Mouse (Mus musculus) Patski (cell line): ENCODE results near the gene Nav1. TPM values are rescaled to one million over a fixed set of nuclear protein-coding genes. Genes with fewer than 3 reads are reported as not detected.

Source experiments
- ATAC-seq: fragments of 100-300 bp; one replicate; pipeline ENCODE4 v1.8.0; 2021
- CTCF ChIA-PET: fragments of 350-600 bp; sonication (Branson Sonifier 250); formaldehyde crosslinking; loops from one replicate; lab custom pipeline; 2022; ENCODE audit warnings: inconsistent platforms; lab: Charles Lee
- POLR2A ChIA-PET: fragments of 350-600 bp; sonication (Branson Sonifier 250); formaldehyde crosslinking; loops from one replicate; lab custom pipeline; 2022; ENCODE audit warnings: antibody characterized with exemption, inconsistent platforms; lab: Charles Lee
- DNase-seq: peaks from one replicate; pipeline ENCODE4 v3.0.0-alpha.2; 2011; ENCODE audit warnings: low read depth, low spot score
- H3K27me3 ChIP-seq: fragments of 371-371 bp; one replicate; pipeline ENCODE4 v1.5.1; 2021
- CTCF ChIP-seq: fragments of 100-300 bp; IDR thresholded peaks from one replicate; pipeline ENCODE4 v1.5.1; 2021
- in situ Hi-C: fragments of 300-500 bp; cut with MboI; formaldehyde crosslinking; loops from 3 replicates; pipeline ENCODE4 v1.11.1; 2018; ENCODE audit warnings: low pct_unique_long_range_greater_than_20kb, mixed read lengths
- polyA plus RNA-seq: library from polyadenylated mRNA; unstranded; gene quantifications from one replicate; pipeline ENCODE4 v1.2.3, GENCODE M21; 2021

Nav1 gene
- polyA plus RNA-seq, 1 experiment from 2014 or later, result 22.1 TPM

GRCm38 (mm10) chr1:135633884-135634283, 26.8 kb upstream of the Nav1 start:
- H3K27me3 ChIP-seq, result no peaks in the 10 kb centered on the region
- CTCF ChIA-PET, result no interaction called here
- in situ Hi-C loops, result no loop called here
- TF ChIP-seq CTCF, result no peak
- POLR2A ChIA-PET, result no interaction called here
- DNase-seq (no peak), ATAC-seq (no peak)

- CTCF ChIA-PET, result no interaction called here
- in situ Hi-C loops, result no loop called here
- ATAC-seq (no peak), DNase-seq (no peak)
- POLR2A ChIA-PET, result interaction anchor here (0.5 kb wide), 1 partner anchor 18 kb away, joined by 3 read pairs; no protein-coding TSS in a partner anchor
- TF ChIP-seq CTCF, result no peak
- no peaks in the 10 kb centered on the region for H3K27me3 ChIP-seq
Observed at GRCm38 (mm10) chr1:135633478-135633877, 26.4 kb upstream of the Nav1 start.

GRCm38 (mm10) chr1:135632199-135632598, 25.1 kb upstream of the Nav1 start:
- in situ Hi-C loops, result no loop called here
- ChIA-PET POLR2A (no interaction called here), CTCF (no interaction called here)
- ATAC-seq, result no peak
- H3K27me3 ChIP-seq, result no peaks in the 10 kb centered on the region
- no peak for TF ChIP-seq CTCF
- DNase-seq, result no peak

GRCm38 (mm10) chr1:135631515-135631914, 24.4 kb upstream of the Nav1 start:
- DNase-seq (no peak), ATAC-seq (no peak)
- CTCF ChIA-PET, result interaction anchor here (0.8 kb wide), 1 partner anchor 10 kb away, joined by 3 read pairs; no protein-coding TSS in a partner anchor
- in situ Hi-C loops, result no loop called here
- POLR2A ChIA-PET, result interaction anchor here (0.6 kb wide), 1 partner anchor 10 kb away, joined by 3 read pairs; no protein-coding TSS in a partner anchor
- TF ChIP-seq CTCF, result no peak
- H3K27me3 ChIP-seq, result no peaks in the 10 kb centered on the region

GRCm38 (mm10) chr1:135629846-135630245, 22.8 kb upstream of the Nav1 start:
- in situ Hi-C loops, result loop anchor here (5.0 kb wide), 1 partner anchor 83 kb away; no protein-coding TSS in a partner anchor
- CTCF ChIA-PET, result no interaction called here
- no peaks in the 10 kb centered on the region for H3K27me3 ChIP-seq
- no peak for ATAC-seq
- no peak for TF ChIP-seq CTCF
- no peak for DNase-seq
- POLR2A ChIA-PET, result no interaction called here

- ATAC-seq (no peak), DNase-seq (peak; percentile 41)
- CTCF ChIA-PET, result interaction anchor here (1.4 kb wide), 1 partner anchor 9 kb away, joined by 3 read pairs; no protein-coding TSS in a partner anchor
- H3K27me3 ChIP-seq, result no peaks in the 10 kb centered on the region
- POLR2A ChIA-PET, result no interaction called here
- in situ Hi-C loops, result loop anchor here (5.0 kb wide), 1 partner anchor 79 kb away; no protein-coding TSS in a partner anchor
- TF ChIP-seq CTCF, result no peak
Observed at GRCm38 (mm10) chr1:135626218-135626617, 19.1 kb upstream of the Nav1 start.

GRCm38 (mm10) chr1:135625741-135626140, 18.6 kb upstream of the Nav1 start:
- H3K27me3 ChIP-seq, result no peaks in the 10 kb centered on the region
- ChIA-PET CTCF (interaction anchor here (1.4 kb wide), 1 partner anchor 9 kb away, joined by 3 read pairs; no protein-coding TSS in a partner anchor), POLR2A (no interaction called here)
- in situ Hi-C loops, result loop anchor here (5.0 kb wide), 1 partner anchor 78 kb away; no protein-coding TSS in a partner anchor
- DNase-seq (no peak), ATAC-seq (no peak)
- TF ChIP-seq CTCF, result no peak

- TF ChIP-seq CTCF, result no peak
- CTCF ChIA-PET, result no interaction called here
- ATAC-seq, result no peak
Observed at GRCm38 (mm10) chr1:135624646-135625045, 17.6 kb upstream of the Nav1 start.

GRCm38 (mm10) chr1:135623136-135623535, 16.0 kb upstream of the Nav1 start:
- no peaks in the 10 kb centered on the region for H3K27me3 ChIP-seq
- ATAC-seq (no peak), DNase-seq (no peak)
- in situ Hi-C loops, result no loop called here
- CTCF ChIA-PET, result no interaction called here
- POLR2A ChIA-PET, result no interaction called here
- no peak for TF ChIP-seq CTCF

More at GRCm38 (mm10) chr1:135624646-135625045, 17.6 kb upstream of the Nav1 start:
- DNase-seq, result no peak
- in situ Hi-C loops, result loop anchor here (5.0 kb wide), 1 partner anchor 77 kb away; no protein-coding TSS in a partner anchor
- POLR2A ChIA-PET, result no interaction called here
- no peaks in the 10 kb centered on the region for H3K27me3 ChIP-seq

GRCm38 (mm10) chr1:135621307-135621706, 14.2 kb upstream of the Nav1 start:
- ChIA-PET CTCF (interaction anchor here (1.3 kb wide), 1 partner anchor 10 kb away, joined by 3 read pairs; no protein-coding TSS in a partner anchor), POLR2A (interaction anchor here (0.5 kb wide), 1 partner anchor 10 kb away, joined by 3 read pairs; no protein-coding TSS in a partner anchor)
- ATAC-seq, result no peak
- DNase-seq, result no peak
- in situ Hi-C loops, result no loop called here
- no peak for TF ChIP-seq CTCF
- no peaks in the 10 kb centered on the region for H3K27me3 ChIP-seq

- TF ChIP-seq CTCF, result no peak
- POLR2A ChIA-PET, result no interaction called here
- ATAC-seq (no peak), DNase-seq (no peak)
- CTCF ChIA-PET, result no interaction called here
- in situ Hi-C loops, result no loop called here
- H3K27me3 ChIP-seq, result no peaks in the 10 kb centered on the region
Observed at GRCm38 (mm10) chr1:135619932-135620391, 12.9 kb upstream of the Nav1 start.
